Mouse (Mus musculus) forebrain, embryonic 13.5 days (tissue): ENCODE results near the gene Bsg. TPM values are rescaled to one million over a fixed set of nuclear protein-coding genes. Genes with fewer than 3 reads are reported as not detected.
A peak's percentile ranks its signal among the peaks of the same experiment; 100 is the strongest.

Source experiments
- ATAC-seq: fragments of 200-750 bp; cut with Nextera tagmentation; 2 replicates; pipeline ENCODE4 v1.8.0; 2017
- H3K27ac ChIP-seq: fragments of 300-500 bp; sonication (generic); 2 replicates; pipeline ENCODE4 v1.5.1; 2015; ENCODE audit warnings: inconsistent platforms, mild to moderate bottlenecking, moderate library complexity
- H3K27me3 ChIP-seq: fragments of 300-500 bp; sonication (generic); 2 replicates; pipeline ENCODE4 v1.6.1; 2015; ENCODE audit warnings: mild to moderate bottlenecking, inconsistent platforms
- H3K36me3 ChIP-seq: fragments of 300-500 bp; sonication (generic); 2 replicates; pipeline ENCODE4 v1.6.1; 2015; ENCODE audit warnings: mild to moderate bottlenecking, inconsistent platforms; ENCODE audit not compliant: poor library complexity, severe bottlenecking
- H3K4me1 ChIP-seq: fragments of 300-500 bp; sonication (generic); 2 replicates; pipeline ENCODE4 v1.6.1; 2015; ENCODE audit warnings: inconsistent platforms
- H3K4me2 ChIP-seq: fragments of 300-500 bp; sonication (generic); 2 replicates; pipeline ENCODE4 v1.6.1; 2015; ENCODE audit warnings: inconsistent platforms, mild to moderate bottlenecking, moderate library complexity
- H3K4me3 ChIP-seq: fragments of 300-500 bp; sonication (generic); 2 replicates; pipeline ENCODE4 v1.5.1; 2015; ENCODE audit warnings: mild to moderate bottlenecking, inconsistent platforms
- H3K9ac ChIP-seq: fragments of 300-500 bp; sonication (generic); 2 replicates; pipeline ENCODE4 v1.6.1; 2015; ENCODE audit warnings: mild to moderate bottlenecking, inconsistent platforms
- H3K9me3 ChIP-seq: fragments of 300-500 bp; sonication (generic); replicated peaks from 2 replicates; pipeline ENCODE4 v1.6.1; 2016; ENCODE audit warnings: inconsistent platforms
- WGBS: fragments of 180-500 bp; shearing (Covaris S2); methylation state at CpG from one replicate; pipeline ENCODE4 v1.1.7; 2015; 5-methylcytosine and 5-hydroxymethylcytosine counted together
- polyA plus RNA-seq: library from polyadenylated mRNA; unstranded; fragments of >200 nt; fragmentation: Nextera tagmentation; extraction: Ambion mirVana; gene quantifications from 2 replicates; pipeline ENCODE4 v1.2.1, GENCODE M21; 2015

The Bsg gene
- polyA plus RNA-seq, 1 experiment from 2014 or later: 489 TPM

GRCm38 (mm10) chr10:79709307-79709706, 5.0 kb downstream of the Bsg start:
- Histone ChIP-seq H3K4me2 (no peak overlapping the region), H3K36me3 (peaks cover 52% of the 10 kb centered on the region), H3K9me3 (no peaks in the 10 kb centered on the region), H3K4me3 (no peak overlapping the region), H3K4me1 (peaks cover 30% of the 10 kb centered on the region), H3K27me3 (no peaks in the 10 kb centered on the region), H3K27ac (no peak overlapping the region), H3K9ac (no peak overlapping the region)
- WGBS: 81% methylated on average over 7 of the region's 7 CpGs
- no peak for ATAC-seq

- 87% methylated on average over 1 of the region's 1 CpGs for WGBS
- ATAC-seq: no peak; the same call in 1 of the 2 replicates
Observed at GRCm38 (mm10) chr10:79712029-79712428, 7.7 kb downstream of the Bsg start.

DNA sequence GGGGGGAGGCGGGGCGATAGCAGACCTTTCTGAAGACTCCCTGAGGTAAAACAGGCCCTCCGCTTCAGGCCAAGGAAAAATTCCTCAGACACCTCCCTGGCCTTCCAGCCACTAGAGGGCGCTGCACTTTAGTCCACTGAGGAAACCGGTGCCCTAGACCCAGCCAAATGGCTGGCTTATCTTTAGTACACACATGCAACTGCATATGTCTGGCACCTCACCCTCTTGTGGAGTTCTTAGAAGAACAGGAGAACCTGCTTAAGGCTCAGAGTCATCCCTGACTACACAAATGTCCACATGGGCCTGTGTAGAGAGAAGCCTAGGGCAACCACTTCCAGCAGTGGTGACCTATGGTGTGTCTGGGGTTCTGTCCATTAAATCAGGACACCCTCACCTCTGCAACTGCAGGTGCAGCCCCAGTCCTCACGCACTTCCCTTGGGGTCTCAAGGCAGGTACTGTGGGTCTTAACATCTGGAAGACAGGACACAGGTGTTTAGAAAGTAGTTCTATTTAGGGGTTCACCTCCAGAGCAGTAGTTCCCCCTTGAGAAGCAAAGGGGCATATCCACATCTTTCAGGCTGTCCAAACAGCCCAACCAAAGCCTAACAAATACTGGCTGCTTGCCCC, 8.3 kb downstream of the Bsg start:
- Histone ChIP-seq H3K9ac (no peak overlapping the region), H3K4me3 (no peak overlapping the region), H3K4me2 (no peak overlapping the region), H3K27ac (no peak overlapping the region), H3K36me3 (peaks cover 38% of the 10 kb centered on the region), H3K4me1 (peaks cover 14% of the 10 kb centered on the region), H3K9me3 (no peaks in the 10 kb centered on the region), H3K27me3 (peaks cover 32% of the 10 kb centered on the region)
- WGBS: 8% methylated on average over 6 of the region's 6 CpGs
- ATAC-seq: peak; percentile 12; the same call in 1 of the 2 replicates

More at GRCm38 (mm10) chr10:79712029-79712428, 7.7 kb downstream of the Bsg start:
- H3K36me3 ChIP-seq: peaks cover 41% of the 10 kb centered on the region
- H3K4me1 ChIP-seq: peaks cover 14% of the 10 kb centered on the region
- no peaks in the 10 kb centered on the region for H3K9me3 ChIP-seq
- H3K27me3 ChIP-seq: peaks cover 26% of the 10 kb centered on the region
- no peak overlapping the region for H3K9ac ChIP-seq
- H3K4me3 ChIP-seq: no peak overlapping the region
- H3K27ac ChIP-seq: no peak overlapping the region
- no peak overlapping the region for H3K4me2 ChIP-seq

DNA sequence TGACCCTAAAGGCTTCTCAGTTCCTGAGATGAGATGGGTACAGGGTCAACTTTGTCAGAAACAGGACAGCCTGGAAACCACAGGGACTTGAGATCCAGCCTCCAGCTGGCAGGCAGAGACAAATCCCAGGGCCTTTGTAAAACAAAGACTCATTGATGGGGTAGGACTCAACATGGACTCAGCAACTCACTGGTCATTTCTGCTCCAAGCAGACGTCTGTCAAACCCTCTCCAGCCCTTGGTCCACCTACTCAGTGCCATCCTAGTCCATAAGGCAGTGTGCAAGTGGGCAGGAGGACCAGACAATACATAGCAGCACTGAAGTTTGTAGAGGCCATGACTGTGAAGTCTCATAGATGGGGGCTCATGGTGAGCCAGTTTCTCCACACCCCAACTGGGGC, 8.9 kb downstream of the Bsg start:
- H3K4me2 ChIP-seq: no peak overlapping the region
- WGBS: 63% methylated on average over 1 of the region's 1 CpGs
- no peak overlapping the region for H3K4me3 ChIP-seq
- no peak for ATAC-seq
- H3K27ac ChIP-seq: no peak overlapping the region
- H3K9ac ChIP-seq: no peak overlapping the region
- H3K27me3 ChIP-seq: peaks cover 37% of the 10 kb centered on the region
- H3K9me3 ChIP-seq: no peaks in the 10 kb centered on the region
- H3K4me1 ChIP-seq: peaks cover 16% of the 10 kb centered on the region
- peaks cover 38% of the 10 kb centered on the region for H3K36me3 ChIP-seq

DNA sequence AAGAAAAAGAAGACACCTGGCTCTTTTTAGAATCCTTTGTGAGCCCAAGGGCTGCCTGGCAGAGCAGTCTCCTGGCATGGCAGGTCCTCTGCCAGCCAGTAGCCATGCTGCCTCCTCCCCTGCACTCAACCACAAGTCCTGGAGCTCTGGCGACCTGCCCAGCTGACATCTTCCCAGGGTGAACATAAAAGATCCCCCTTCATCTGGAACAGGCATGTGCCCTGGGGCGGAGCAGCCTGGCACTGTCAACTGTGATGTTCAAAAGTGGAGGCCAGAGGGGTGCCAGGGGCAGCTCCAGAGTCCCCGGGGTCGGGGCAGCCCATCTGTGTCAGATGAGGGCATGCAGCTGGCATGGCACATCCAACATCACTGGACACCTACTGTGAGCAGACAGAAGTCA, 10.7 kb downstream of the Bsg start:
- peaks cover 16% of the 10 kb centered on the region for H3K4me1 ChIP-seq
- H3K4me2 ChIP-seq: no peak overlapping the region
- H3K4me3 ChIP-seq: no peak overlapping the region
- no peak for ATAC-seq
- peaks cover 56% of the 10 kb centered on the region for H3K27me3 ChIP-seq
- 68% methylated on average over 4 of the region's 4 CpGs for WGBS
- peaks cover 22% of the 10 kb centered on the region for H3K36me3 ChIP-seq
- no peaks in the 10 kb centered on the region for H3K9me3 ChIP-seq
- no peak overlapping the region for H3K9ac ChIP-seq
- no peak overlapping the region for H3K27ac ChIP-seq

DNA sequence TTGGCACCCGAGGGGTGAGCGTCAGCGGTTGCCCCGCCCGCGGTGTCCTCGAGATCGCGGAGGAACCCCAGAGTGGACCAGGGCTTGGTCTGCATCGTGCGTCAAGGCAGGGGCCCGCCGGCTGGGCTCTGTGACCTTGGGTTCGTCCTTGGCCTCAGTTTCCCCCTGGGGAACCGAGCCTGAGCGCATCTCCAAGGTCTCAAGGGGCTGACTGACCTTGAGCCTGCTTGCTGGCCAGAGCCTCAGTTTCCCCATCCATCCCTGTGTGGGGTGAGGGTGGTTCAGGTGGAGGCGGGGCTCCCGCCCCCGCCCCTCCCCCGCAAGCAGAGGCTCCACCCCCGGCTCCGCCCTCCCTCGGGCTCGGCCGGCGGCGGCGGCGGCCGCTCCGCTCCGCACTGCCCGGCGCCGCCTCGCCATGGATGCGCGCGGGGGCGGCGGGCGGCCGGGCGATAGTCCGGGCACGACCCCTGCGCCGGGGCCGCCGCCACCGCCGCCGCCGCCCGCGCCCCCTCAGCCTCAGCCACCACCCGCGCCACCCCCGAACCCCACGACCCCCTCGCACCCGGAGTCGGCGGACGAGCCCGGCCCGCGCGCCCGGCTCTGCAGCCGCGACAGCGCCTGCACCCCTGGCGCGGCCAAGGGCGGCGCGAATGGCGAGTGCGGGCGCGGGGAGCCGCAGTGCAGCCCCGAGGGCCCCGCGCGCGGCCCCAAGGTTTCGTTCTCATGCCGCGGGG, 12.1 kb downstream of the Bsg start, which contains the start of gene Hcn2:
Gene Hcn2 (plus strand): TSS at position 381 of the 734 bp plus-strand sequence.
- peak within 1 kb of the TSS; percentile 70 for H3K9ac ChIP-seq
- peak within 1 kb of the TSS; percentile 64 for H3K4me3 ChIP-seq
- H3K4me2 ChIP-seq: peak within 1 kb of the TSS; percentile 94
- WGBS: 3% methylated on average over 49 of the region's 91 CpGs
- H3K27ac ChIP-seq: no peak within 1 kb of the TSS
- no peaks in the 10 kb centered on the region for H3K9me3 ChIP-seq
- H3K36me3 ChIP-seq: peaks cover 7% of the 10 kb centered on the region
- peaks cover 58% of the 10 kb centered on the region for H3K27me3 ChIP-seq
- peaks cover 16% of the 10 kb centered on the region for H3K4me1 ChIP-seq
- ATAC-seq: peak; percentile 59

DNA sequence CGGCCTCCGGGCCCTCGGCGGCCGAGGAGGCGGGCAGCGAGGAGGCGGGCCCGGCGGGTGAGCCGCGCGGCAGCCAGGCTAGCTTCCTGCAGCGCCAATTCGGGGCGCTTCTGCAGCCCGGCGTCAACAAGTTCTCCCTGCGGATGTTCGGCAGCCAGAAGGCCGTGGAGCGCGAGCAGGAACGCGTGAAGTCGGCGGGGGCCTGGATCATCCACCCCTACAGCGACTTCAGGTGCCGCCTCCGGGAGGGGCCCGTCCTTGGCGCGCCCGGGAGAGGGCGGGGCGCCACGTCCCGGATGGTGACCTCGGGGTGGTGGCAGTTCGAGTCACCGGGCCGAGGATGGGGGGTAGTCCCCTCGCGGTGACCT, 12.7 kb downstream of the Bsg start:
- ATAC-seq: 0 out of 2 replicates have a peak, but pooled peaks have one; percentile 17
- under 1% methylated on average over 38 of the region's 44 CpGs for WGBS
- peaks cover 2% of the 10 kb centered on the region for H3K36me3 ChIP-seq
- H3K27me3 ChIP-seq: peaks cover 58% of the 10 kb centered on the region
- no peak overlapping the region for H3K27ac ChIP-seq
- no peaks in the 10 kb centered on the region for H3K9me3 ChIP-seq
- H3K4me3 ChIP-seq: peak overlapping the region; percentile 64
- peak overlapping the region; percentile 70 for H3K9ac ChIP-seq
- H3K4me2 ChIP-seq: peak overlapping the region; percentile 94
- peaks cover 16% of the 10 kb centered on the region for H3K4me1 ChIP-seq

DNA sequence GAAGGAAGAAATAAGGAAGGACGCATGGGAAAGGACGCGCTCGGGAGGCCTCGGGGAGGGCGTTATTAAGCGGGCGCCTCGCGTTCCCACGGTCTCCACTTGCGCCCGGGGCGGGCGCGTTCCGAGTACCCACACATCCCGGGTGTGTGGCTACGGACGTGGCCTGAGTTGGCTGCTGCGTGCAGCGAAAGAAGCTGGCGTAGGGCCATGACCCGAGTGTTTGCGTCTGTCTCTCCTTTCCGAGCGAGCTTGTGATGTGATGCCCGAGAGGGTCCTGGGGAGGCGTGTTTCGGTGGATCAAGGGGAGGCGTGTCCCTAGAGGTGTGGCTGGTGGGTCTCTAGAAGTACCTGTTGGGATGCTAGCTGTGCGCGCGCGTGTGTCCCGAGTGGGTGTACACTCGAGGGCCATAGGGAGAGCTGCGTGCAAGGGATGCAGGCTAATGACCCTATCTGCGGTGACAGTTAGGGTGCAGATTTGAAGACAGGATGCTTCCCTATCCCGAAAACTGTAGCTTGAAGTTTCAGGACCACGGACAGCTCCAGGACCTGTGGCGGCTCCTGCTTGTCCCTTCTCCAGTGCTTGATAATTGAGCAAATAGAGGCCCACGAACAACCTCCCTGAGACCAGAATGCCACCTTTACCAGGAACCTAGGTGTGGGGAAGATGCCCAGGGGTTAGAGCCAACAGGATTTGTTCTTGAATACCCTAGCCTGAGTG, 13.5 kb downstream of the Bsg start:
- Histone ChIP-seq H3K4me1 (peaks cover 16% of the 10 kb centered on the region), H3K27me3 (peaks cover 58% of the 10 kb centered on the region), H3K9me3 (no peaks in the 10 kb centered on the region), H3K4me3 (peak overlapping the region; percentile 64), H3K36me3 (no peaks in the 10 kb centered on the region), H3K9ac (no peak overlapping the region), H3K4me2 (peak overlapping the region; percentile 94), H3K27ac (no peak overlapping the region)
- WGBS: 2% methylated on average over 43 of the region's 43 CpGs
- no peak for ATAC-seq

- no peak overlapping the region for H3K4me2 ChIP-seq
- H3K4me1 ChIP-seq: peaks cover 15% of the 10 kb centered on the region
- H3K9me3 ChIP-seq: no peaks in the 10 kb centered on the region
- H3K4me3 ChIP-seq: no peak overlapping the region
- WGBS: 67% methylated on average over 5 of the region's 5 CpGs
- no peak overlapping the region for H3K27ac ChIP-seq
- no peaks in the 10 kb centered on the region for H3K36me3 ChIP-seq
- no peak overlapping the region for H3K9ac ChIP-seq
- ATAC-seq: no peak
- H3K27me3 ChIP-seq: peaks cover 42% of the 10 kb centered on the region
Observed at GRCm38 (mm10) chr10:79721089-79721488, 16.8 kb downstream of the Bsg start.

- H3K27ac ChIP-seq: no peak overlapping the region
- H3K4me3 ChIP-seq: no peak overlapping the region
- 57% methylated on average over 6 of the region's 6 CpGs for WGBS
- no peak overlapping the region for H3K9ac ChIP-seq
- no peaks in the 10 kb centered on the region for H3K9me3 ChIP-seq
- H3K27me3 ChIP-seq: peaks cover 22% of the 10 kb centered on the region
- no peaks in the 10 kb centered on the region for H3K4me1 ChIP-seq
- no peaks in the 10 kb centered on the region for H3K36me3 ChIP-seq
- ATAC-seq: no peak
- H3K4me2 ChIP-seq: no peak overlapping the region
Observed at GRCm38 (mm10) chr10:79723047-79723446, 18.8 kb downstream of the Bsg start.

DNA sequence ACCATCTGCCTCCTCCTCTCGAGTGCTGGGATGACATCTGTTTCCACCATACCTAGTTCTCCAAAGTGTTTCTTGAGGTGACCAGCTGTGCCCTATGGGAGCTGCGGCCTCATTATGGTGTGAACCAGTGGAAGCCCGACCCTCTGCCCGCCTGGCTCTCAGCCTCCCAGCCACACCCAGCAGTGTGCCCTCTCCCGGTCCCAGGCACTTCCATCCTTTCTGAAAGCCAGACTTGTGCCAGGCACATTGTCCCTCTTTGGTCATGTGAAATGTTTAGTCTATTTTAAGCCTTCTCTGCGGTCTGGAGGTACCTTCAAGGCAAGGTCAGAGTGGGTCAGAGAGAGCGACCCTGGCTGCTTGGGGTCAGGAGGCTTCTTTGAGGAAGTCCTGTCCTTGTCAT, 19.4 kb downstream of the Bsg start:
- 87% methylated on average over 7 of the region's 7 CpGs for WGBS
- H3K4me2 ChIP-seq: no peak overlapping the region

GRCm38 (mm10) chr10:79726090-79726489, 21.8 kb downstream of the Bsg start:
- no peaks in the 10 kb centered on the region for H3K36me3 ChIP-seq
- ATAC-seq: no peak
- H3K27ac ChIP-seq: no peak overlapping the region
- H3K27me3 ChIP-seq: no peaks in the 10 kb centered on the region
- H3K4me3 ChIP-seq: no peak overlapping the region
- WGBS: 37% methylated on average over 11 of the region's 11 CpGs
- H3K9me3 ChIP-seq: no peaks in the 10 kb centered on the region
- H3K4me2 ChIP-seq: no peak overlapping the region
- no peak overlapping the region for H3K9ac ChIP-seq
- H3K4me1 ChIP-seq: 0 out of 2 replicates have a peak, but pooled peaks cover 5% of the 10 kb centered on the region

More for the DNA sequence above, 19.4 kb downstream of the Bsg start:
- ATAC-seq: no peak
- no peak overlapping the region for H3K9ac ChIP-seq
- H3K9me3 ChIP-seq: no peaks in the 10 kb centered on the region
- H3K27me3 ChIP-seq: peaks cover 15% of the 10 kb centered on the region
- no peak overlapping the region for H3K27ac ChIP-seq
- no peak overlapping the region for H3K4me3 ChIP-seq
- no peaks in the 10 kb centered on the region for H3K36me3 ChIP-seq
- no peaks in the 10 kb centered on the region for H3K4me1 ChIP-seq
